Mouse (Mus musculus) cerebellum, adult (tissue): Measurements from ENCODE around the gene Bud23.
A peak's percentile ranks its signal among the peaks of the same experiment; 100 is the strongest.
"Not testable (repeated sequence)": the region's sequence is repeated elsewhere in the genome, so short reads cannot be mapped to it uniquely, and the experiment has no call there.

Source experiments
- ATAC-seq: cut with Nextera tagmentation; 2 replicates; pipeline ENCODE4 v1.9.2; 2017; ENCODE audit warnings: mild to moderate bottlenecking, moderate library complexity, mixed read lengths; ENCODE audit not compliant: insufficient number of reproducible peaks, low FRiP score, low TSS enrichment

Bud23 gene

DNA sequence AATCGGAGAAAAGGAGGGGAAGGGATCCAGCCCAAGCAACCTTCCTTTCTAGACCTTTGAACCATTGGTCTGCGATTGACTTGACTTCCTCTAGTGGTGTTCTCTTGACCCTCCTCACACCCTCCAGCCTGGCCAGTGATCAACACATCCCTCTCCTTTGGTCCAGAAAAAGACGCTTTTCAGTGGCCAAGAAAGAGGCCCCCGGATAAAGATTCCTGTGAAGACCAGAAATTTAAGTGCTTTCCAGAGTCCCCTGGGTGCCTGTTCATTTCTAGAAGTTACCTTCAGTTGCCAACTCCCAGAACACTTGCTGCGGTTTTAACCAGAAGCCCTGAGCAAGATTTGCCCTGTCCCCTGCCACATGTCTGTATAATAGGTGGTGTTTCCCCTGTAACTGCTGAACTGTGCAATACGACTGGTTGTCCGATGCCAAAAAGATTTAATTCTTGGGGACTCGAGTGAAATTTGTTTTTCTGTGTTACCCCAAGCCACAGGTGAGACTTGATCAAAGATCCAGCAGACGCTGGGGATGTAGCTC lies at the start of gene Bud23:
Gene Bud23 (minus strand): TSS at position 51 of the 538 bp plus-strand sequence.
- not testable (repeated sequence) for ATAC-seq

DNA sequence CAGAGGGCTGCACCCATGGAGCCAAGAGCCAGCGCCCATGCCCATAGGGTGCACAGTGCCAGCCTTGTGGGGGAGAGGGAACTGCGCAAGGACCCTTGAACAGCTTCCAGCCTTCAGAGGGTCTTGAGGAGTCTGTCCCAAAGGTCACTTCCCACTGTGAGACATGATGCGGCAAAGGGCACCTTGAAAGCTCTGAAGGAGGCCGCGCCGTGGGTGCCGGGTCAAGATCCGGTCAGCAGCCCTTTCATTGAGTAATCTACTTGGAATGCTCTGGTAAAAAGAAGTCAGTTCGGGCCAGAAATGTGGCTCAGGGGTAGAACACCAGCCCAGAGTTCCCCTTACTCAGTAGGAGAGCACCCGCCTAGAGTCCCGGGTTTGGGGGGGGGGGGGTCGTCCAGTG lies 49.0 kb upstream of the Bud23 start:
- ATAC-seq, result no peak

DNA sequence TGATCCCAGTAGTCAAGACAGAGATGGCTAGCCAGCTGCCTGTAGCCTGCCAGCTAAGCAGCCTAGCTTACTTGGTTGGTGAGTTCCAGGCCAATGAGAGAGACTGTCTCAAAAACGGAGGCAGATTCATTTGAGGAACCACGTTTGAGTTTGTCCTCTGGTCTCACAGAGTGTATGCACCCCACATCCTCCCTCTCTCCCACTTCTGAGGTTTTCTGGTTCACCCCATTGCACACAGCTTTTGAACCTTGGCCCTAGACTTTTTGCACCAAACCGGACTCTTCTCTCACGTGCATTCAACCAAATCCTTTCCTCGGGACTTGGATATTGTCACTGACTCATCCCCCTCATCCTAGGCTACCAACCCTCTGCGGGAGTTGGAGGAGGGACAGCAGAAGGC lies 45.2 kb upstream of the Bud23 start:
- ATAC-seq, result no peak

GRCm38 (mm10) chr5:135109426-135109825 lies 44.7 kb upstream of the Bud23 start:
- ATAC-seq, result no peak

DNA sequence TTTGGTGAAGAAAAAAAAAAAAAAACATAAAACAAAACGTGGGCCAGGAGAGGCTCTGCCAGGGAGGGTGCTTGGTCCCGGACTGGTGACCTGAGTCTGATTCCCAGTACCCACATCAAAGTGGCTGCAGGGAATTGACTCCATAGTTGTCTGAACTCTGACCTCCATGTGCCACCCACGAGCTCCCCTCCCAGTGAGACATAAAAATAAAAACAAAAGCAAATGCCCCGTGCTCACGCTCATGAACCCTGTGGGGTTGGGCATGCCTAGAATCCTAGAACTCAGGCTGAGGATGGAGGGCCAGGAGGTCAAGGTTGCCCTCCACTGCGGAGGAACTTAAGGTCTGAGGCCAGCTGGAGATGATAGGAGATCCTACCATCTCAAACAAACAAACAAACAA lies 44.3 kb upstream of the Bud23 start:
- ATAC-seq, result no peak

GRCm38 (mm10) chr5:135107521-135108501 lies 43.1 kb upstream of the Bud23 start:
- ATAC-seq, result no peak

DNA sequence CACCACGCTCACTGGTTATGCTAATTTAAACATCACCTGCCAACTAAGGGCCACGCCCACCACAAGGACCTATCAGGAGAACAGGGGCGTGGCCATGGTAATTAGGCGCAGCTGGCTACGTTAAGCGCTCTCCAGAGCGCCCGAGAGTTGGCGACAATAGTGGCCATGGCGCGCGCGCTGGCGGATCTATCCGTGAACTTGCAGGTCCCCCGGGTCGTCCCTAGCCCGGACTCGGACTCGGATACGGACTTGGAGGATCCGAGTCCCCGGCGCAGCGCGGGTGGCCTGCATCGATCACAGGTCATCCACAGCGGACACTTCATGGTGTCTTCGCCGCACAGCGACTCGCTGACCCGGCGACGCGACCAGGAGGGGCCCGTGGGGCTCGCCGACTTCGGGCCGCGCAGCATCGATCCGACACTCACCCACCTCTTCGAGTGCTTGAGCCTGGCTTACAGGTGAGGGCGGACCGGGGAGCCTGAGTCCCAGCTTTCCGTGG lies 42.0 kb upstream of the Bud23 start:
- no peak for ATAC-seq

DNA sequence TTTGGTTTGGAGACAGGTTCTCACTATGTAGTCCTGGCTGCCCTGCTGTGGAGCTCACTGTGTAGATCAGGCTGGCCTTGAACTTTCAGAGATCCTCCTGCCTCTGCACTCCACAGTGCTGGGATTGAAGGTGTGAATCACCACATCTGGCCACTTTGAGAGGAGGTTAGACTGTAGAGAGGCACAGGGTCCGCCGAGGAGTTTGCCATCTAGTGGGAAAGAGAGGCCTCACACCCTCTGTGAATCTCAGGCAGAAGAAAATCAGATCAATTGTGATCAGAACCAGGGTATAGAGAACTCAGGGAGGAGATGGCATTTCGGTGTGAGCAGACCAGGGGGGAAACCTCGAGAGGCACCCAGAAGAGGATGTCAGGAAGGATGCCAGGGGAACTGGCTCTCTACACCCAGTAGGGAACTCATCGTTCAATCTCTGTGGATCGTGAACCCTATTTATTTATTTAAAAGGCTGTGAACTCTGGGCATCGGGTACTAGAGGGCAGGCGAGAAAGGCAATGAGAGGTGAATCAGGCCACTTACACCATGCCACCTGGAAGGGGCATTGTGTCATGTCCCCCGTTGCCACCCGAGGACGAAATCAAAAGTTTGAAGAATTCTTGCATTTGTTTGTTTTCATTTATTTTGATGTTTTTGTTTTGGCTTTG lies 39.4 kb upstream of the Bud23 start:
- no peak for ATAC-seq

GRCm38 (mm10) chr5:135100981-135101380 lies 36.2 kb upstream of the Bud23 start:
- no peak for ATAC-seq

DNA sequence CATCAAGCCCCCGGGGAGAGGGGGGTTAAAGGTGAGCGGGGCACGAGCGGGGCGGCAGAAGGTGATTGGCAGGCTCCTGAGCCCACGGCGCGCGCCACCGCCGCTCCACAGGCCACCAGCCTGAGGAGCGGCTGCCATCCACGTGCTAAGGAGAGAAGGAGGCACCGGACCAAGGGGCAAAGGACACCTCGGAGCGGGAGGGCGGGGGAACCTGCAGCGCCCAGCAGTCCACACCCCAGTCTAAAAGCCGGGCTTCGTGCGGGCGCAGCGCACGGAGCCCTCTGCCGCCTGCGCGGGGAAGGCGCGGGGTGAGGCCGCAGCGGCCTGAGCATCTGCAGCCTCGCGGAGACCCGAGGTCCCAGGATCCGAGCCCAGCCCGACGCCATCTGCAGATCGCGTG lies 24.9 kb upstream of the Bud23 start, which contains the start of gene Mlxipl:
Gene Mlxipl (plus strand): TSS at position 238 of the 400 bp plus-strand sequence.
- ATAC-seq, result no peak

DNA sequence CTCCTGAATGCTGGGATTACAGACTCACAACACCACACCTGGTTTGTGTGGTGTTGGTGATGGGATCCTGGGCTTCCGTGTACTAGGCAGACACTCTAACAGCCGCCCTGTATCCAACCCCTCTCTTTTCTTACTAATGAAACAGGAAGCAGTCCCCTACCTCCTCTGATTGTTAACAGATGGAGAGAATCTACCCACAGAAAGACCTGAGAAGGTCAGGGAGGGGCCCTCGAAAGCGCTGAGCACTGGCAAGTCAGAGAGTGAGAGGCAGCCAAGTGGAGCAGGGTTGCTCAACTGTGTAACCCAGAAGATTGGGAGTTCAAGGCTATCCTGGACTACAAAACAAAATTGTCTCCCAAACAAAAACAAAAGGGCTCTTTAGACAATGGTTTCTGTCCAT lies 22.1 kb upstream of the Bud23 start:
- no peak for ATAC-seq

DNA sequence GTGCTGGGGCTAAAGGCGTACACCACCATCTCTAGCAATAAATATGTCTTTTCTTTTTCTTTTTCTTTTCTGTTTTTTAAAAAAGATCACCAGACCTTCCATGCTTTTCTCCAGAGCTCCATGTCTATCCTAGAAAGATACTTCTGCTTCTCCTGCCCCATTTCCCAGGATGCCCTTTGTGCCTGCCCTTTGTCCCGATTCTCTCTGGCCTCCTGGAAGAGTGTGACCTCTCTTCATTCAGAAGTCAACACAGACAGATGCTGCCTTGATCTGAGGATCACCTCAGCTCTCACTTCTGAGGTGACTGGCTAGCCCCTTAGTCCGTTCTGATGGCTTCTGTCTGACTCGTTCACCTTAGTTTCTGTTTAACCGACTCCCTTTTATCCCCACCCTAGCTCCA lies 15.8 kb upstream of the Bud23 start:
- ATAC-seq, result no peak

GRCm38 (mm10) chr5:135079578-135079977 lies 14.8 kb upstream of the Bud23 start:
- ATAC-seq, result no peak

DNA sequence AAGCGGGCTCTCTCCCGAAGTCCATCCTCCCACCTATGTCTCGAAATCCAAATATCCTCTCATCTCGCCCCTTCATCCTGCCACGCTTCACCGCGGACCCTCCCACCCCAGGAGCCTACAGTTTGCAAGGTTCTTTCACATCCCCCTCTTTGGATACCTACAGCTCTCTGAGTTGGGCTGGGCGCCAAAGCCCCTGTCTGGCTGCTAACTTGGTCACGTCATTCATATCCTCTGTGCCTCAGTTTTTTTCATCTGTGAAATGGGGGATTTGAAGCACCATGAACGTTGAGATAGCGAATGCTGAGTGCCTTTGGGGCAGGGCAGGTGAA lies 13.7 kb upstream of the Bud23 start:
- ATAC-seq, result no peak

DNA sequence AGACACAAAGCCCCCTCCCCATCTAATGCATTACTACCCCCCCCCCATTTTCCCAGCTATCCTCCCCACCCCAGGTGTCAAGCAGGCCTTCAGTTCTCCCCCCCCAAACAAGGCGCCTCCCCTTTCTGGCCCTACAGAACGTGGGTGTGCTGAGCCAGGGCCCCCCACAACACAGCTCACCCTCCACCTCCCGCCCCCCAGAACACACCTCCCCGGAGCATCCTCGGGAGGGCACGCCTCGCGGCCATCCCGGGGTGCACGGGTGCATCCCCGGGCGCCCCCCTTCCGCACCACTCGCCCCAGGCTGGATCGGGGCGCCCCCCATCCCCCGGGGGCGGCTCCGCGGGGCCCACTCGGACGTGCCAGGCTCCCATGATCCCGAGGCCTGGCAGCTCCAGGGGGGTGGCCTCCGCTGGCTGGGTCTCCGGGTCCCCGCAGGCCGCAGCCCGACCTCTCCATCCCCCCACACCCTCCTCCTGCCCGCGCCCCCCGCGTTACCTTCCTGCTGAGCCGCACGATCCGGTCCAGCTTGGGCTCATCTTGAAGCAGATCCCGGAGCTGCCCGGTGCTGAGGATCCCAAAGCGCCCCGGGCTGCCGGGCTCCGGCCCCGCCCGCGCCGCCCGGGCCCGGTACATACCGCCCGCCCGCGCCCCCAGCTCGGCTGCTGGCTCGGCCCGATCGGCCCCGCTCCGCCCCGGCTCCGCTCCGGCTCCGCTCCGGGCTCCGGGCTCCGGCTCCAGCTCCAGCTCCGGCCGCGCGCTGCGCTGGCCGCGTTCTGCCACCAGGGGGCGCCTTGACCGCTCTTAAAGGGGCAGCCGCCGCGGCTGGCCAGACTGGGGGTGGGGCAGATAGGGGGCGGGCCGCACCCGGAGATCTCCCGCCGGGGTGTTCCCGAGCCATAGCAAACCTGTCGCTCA lies 13.1 kb upstream of the Bud23 start, which contains the start of gene Vps37d:
Gene Vps37d (minus strand): TSS at position 703 of the 918 bp plus-strand sequence.
- peak; percentile 81 for ATAC-seq

DNA sequence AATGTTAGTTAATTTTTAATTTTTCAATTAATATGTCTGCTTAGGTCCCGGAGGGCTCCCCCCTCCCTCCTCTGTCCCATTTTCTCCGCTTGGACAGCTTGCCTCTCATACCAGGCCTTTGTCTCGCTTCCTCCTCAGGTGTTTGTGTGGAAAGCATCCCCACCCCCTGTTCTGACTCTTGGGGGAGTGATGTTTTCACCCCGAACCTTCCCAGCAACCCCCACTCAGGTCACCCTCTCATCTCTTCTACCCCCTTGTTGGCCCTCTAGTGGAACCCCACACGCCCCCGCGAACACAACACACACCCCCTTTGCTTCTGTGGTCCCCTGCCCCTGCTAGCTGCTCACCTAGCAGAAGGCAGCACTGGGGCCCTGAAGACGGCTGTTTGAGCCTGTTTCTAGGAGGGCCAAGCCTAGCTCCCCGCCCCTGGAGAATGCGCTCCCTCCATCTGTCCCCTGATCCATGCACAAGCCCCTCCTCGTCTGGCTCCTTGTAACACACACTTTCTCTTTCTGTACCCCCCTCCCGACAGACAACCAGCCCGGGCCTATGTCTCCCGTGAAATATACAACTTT lies 12.3 kb upstream of the Bud23 start:
- 0 out of 2 replicates have a peak, but pooled peaks have one; percentile 8 for ATAC-seq

GRCm38 (mm10) chr5:135076368-135076767 lies 11.6 kb upstream of the Bud23 start:
- no peak for ATAC-seq

DNA sequence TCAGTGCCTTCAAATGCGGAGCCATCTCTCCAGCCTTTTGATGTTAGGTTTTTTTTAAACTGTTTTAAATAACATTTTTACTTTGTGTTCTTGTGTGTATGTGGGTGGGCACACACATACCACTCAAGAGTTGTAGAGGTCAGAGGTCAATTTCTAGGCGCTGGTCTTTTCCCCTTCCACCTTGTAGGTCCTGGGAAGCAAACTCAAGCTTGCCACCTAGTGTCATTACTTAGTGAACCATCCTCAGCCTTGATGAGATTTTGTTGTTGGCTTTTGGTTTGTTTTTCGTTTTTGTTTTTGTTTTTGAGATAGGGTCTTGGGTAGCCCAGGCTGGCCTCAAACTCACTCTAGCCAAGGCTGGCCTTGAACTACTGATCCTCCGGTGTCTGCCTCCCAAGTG lies 10.9 kb upstream of the Bud23 start:
- ATAC-seq, result no peak

DNA sequence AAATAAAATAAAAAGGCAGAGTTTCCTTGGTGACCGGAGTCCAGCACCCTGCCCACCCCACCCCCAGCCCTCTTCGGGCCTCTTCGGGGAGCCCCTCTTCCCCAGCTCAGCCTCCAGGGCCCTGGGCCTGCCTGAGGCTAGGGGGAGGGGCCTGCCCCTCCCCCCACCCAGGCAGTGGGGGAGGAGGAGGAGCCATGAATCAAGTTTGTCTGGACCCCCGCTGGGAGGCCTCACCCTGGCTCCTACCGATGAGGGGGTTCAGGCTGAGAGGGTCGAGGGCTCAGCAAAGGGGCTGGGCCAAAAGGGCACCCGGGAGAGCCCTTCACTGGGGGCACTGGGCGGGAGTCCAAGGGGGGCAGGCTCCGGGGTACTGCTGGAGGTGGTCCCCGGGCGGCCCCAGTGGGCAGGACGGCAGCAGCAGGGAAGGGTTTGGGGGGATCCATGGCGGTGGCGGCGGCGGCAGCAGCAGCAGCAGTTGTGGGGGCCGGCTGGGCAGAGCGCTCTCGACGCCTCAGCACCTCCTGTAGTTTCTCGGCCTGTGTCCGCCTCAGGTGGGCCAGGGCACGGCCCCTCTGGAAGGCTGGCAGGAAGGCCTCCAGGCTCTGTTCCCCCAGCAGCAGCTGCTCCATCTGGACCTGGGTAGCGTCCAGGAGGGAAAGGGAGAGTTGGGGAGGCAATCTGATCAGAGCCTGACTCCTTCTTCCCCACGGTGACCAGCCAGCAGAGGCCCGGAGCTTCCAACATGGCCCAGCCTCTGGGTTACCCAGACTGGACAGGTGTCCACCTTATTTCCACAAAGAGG lies 8.8 kb upstream of the Bud23 start:
- no peak for ATAC-seq
